Comparison of ENCODE assay signal across 8 mouse cellular contexts in the genomic region with DNA sequence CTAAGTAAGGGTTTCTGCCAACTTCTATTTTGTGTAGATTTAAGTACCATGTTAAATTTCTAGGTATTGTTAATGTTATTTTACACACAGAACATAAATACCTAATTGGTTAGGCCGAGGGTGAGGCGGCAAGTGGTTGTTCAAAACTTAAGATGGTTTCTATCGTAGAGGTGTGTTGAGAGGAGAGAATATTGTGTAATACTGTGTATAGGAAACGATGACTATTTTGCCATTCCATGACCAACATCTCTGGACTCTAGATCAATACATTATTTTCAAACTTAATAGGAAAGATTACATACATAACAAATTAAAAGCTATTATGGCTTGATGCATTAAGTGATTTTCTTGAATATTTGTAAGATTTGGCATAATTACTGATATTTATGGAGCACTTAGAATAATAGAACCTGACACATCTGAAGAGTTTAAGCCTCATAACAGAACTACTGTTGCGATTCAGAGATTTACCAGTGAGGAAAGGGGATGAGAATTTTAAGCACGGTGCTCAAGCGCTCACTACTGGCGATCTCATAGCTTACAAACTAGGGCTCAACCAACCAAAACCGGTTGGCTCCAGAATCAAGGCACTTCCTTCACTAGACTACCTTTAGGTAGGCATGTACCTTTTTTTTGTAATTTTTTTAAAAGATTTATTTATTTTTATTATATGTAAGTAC. TPM values are rescaled to one million over a fixed set of nuclear protein-coding genes. Genes with fewer than 3 reads are reported as not detected.
A peak's percentile ranks its signal among the peaks of the same experiment; 100 is the strongest.
DNase-seq lines count a peak whose midpoint lies in the region; ATAC-seq and TF ChIP-seq lines count a peak whose summit lies in the region.

No protein-coding gene starts in this region.

- no peak for ATAC-seq in heart, embryonic 12.5 days (ENCODE audit: insufficient number of reproducible peaks, low FRiP score)
- ATAC-seq in hindbrain, embryonic 11.5 days (ENCODE audit: low FRiP score): no peak
- ATAC-seq in liver, embryonic 15.5 days (ENCODE audit: insufficient read depth): no peak
- ATAC-seq in frontal cortex, adult (ENCODE audit: low TSS enrichment): no peak
- no peak for ATAC-seq in granulocyte monocyte progenitor cell, adult 5-6 weeks (replicated peaks; ENCODE audit: poor library complexity, severe bottlenecking)

- no peak; a peak in 1 of 4 replicates for TF ChIP-seq POLR2A in MEL (IDR thresholded peaks at IDR 0.05; ENCODE audit: control insufficient read depth in 1 of 2, insufficient read depth in 1 of 2, low read depth in 1 of 2, low read length in 2 of 2, poor library complexity in 1 of 2)

- no peak for TF ChIP-seq EP300 in MEL (IDR thresholded peaks at IDR 0.05; ENCODE audit: low read depth in 1 of 2, low read length in 2 of 2)

- H3K27ac ChIP-seq in heart, embryonic 12.5 days (ENCODE audit: poor library complexity, severe bottlenecking): no peak overlapping the region
- H3K27ac ChIP-seq in MEL (ENCODE audit: control insufficient read depth, low read depth, low read length): peak overlapping the region; percentile 53
- H3K27ac ChIP-seq in hindbrain, embryonic 11.5 days (ENCODE audit: low read depth, low read length): no peak overlapping the region
- peak overlapping the region; percentile 87; the same call in 1 of the 2 replicates for H3K27ac ChIP-seq in liver, embryonic 15.5 days (replicated peaks)

- TF ChIP-seq RAD21 in MEL (IDR thresholded peaks at IDR 0.05; ENCODE audit: low read depth, low read length): no peak

- H3K4me3 ChIP-seq in heart, embryonic 12.5 days: peak overlapping the region; percentile 74
- H3K4me3 ChIP-seq in MEL (ENCODE audit: control insufficient read depth in 1 of 2, insufficient read depth in 1 of 2, low read depth in 2 of 2, low read length in 2 of 2): peak overlapping the region; percentile 81 to 92
- H3K4me3 ChIP-seq in hindbrain, embryonic 11.5 days (ENCODE audit: low read depth, low read length): peak overlapping the region; percentile 58
- peak overlapping the region; percentile 74 for H3K4me3 ChIP-seq in liver, embryonic 15.5 days (replicated peaks)

- no peaks in the 10 kb centered on the region for H3K9me3 ChIP-seq in heart, embryonic 12.5 days (replicated peaks)
- no peaks in the 10 kb centered on the region for H3K9me3 ChIP-seq in MEL (replicated peaks; ENCODE audit: insufficient read depth, low read length)
- no peaks in the 10 kb centered on the region for H3K9me3 ChIP-seq in hindbrain, embryonic 11.5 days (ENCODE audit: control insufficient read depth, low read length)
- no peaks in the 10 kb centered on the region for H3K9me3 ChIP-seq in liver, embryonic 15.5 days (replicated peaks)

- H3K9ac ChIP-seq in heart, embryonic 12.5 days: peak overlapping the region; percentile 87
- H3K9ac ChIP-seq in MEL (ENCODE audit: control insufficient read depth, low read depth, low read length, poor library complexity, severe bottlenecking): peak overlapping the region; percentile 100
- 0 out of 2 replicates have a peak overlapping the region, but pooled peaks have one; percentile 73 for H3K9ac ChIP-seq in hindbrain, embryonic 11.5 days (ENCODE audit: low read depth, low read length)
- peak overlapping the region; percentile 73 for H3K9ac ChIP-seq in liver, embryonic 15.5 days

- H3K4me2 ChIP-seq in heart, embryonic 12.5 days: peak overlapping the region; percentile 65
- peak overlapping the region; percentile 39 for H3K4me2 ChIP-seq in hindbrain, embryonic 11.5 days (replicated peaks; ENCODE audit: low read depth, low read length)
- peak overlapping the region; percentile 76 for H3K4me2 ChIP-seq in liver, embryonic 15.5 days

- H3K36me3 ChIP-seq in heart, embryonic 12.5 days: peaks cover 20% of the 10 kb centered on the region
- peaks cover 29 to 34% of the 10 kb centered on the region in 2 experiments for H3K36me3 ChIP-seq in MEL (ENCODE audit: control insufficient read depth in 1 of 2, insufficient read depth in 2 of 2, low read length in 2 of 2)
- H3K36me3 ChIP-seq in hindbrain, embryonic 11.5 days (ENCODE audit: control insufficient read depth, insufficient read depth, low read length): no peaks in the 10 kb centered on the region
- H3K36me3 ChIP-seq in liver, embryonic 15.5 days (replicated peaks): peaks cover 21% of the 10 kb centered on the region

- H3K4me1 ChIP-seq in heart, embryonic 12.5 days (replicated peaks): 0 out of 2 replicates have a peak, but pooled peaks cover 2% of the 10 kb centered on the region
- H3K4me1 ChIP-seq in MEL (ENCODE audit: control insufficient read depth in 1 of 2, insufficient read depth in 2 of 2, low read length in 2 of 2): peaks cover 2 to 6% of the 10 kb centered on the region in 2 experiments
- no peaks in the 10 kb centered on the region for H3K4me1 ChIP-seq in hindbrain, embryonic 11.5 days (replicated peaks; ENCODE audit: control insufficient read depth, insufficient read depth, low read length)
- H3K4me1 ChIP-seq in liver, embryonic 15.5 days (replicated peaks): peaks cover 14% of the 10 kb centered on the region

- DNase-seq in heart, postnatal 25 days (ENCODE audit: low spot score): no peak
- peak; percentile 55 for DNase-seq in MEL (ENCODE audit: low read depth, low spot score)
- DNase-seq in hindbrain, embryonic 11.5 days (ENCODE audit: low spot score): no peak
- DNase-seq in spleen, postnatal 36 days (ENCODE audit: low spot score in 2 of 2): no peak

- no peaks in the 10 kb centered on the region for H3K27me3 ChIP-seq in heart, embryonic 12.5 days (replicated peaks)
- H3K27me3 ChIP-seq in MEL (ENCODE audit: control insufficient read depth in 1 of 2, insufficient read depth in 2 of 2, low read length in 2 of 2): no peaks in the 10 kb centered on the region
- no peaks in the 10 kb centered on the region for H3K27me3 ChIP-seq in hindbrain, embryonic 11.5 days (ENCODE audit: control insufficient read depth, insufficient read depth, low read length)
- H3K27me3 ChIP-seq in liver, embryonic 15.5 days: no peaks in the 10 kb centered on the region

- intact Hi-C loops in heart, postnatal 25 days (cut with DNase I): loop anchor here (5.0 kb wide), 2 partner anchors 40 to 65 kb away; a partner anchor contains a TSS

- WGBS in heart, embryonic 12.5 days: 30% methylated on average over 9 of the region's 9 CpGs
- WGBS in hindbrain, embryonic 11.5 days: 59% methylated on average over 9 of the region's 9 CpGs
- WGBS in liver, embryonic 15.5 days (ENCODE audit: insufficient replicate concordance): 33% methylated on average over 9 of the region's 9 CpGs

- H3K79me2 ChIP-seq in MEL (ENCODE audit: control insufficient read depth, insufficient read depth, low read length, poor library complexity): peaks cover 51% of the 10 kb centered on the region

- no peak for TF ChIP-seq CTCF in MEL (IDR thresholded peaks at IDR 0.05 in 2 of 3, conservative IDR thresholded peaks at IDR 0.05 in 1 of 3; ENCODE audit: control insufficient read depth in 1 of 3, insufficient read depth in 1 of 3, low read depth in 2 of 3, low read length in 3 of 3, poor library complexity in 1 of 3, severe bottlenecking in 1 of 3)

TF ChIP-seq in MEL, 35 proteins besides CTCF, POLR2A, EP300 and RAD21:
- TF ChIP-seq NRF1 (IDR thresholded peaks at IDR 0.05; ENCODE audit: insufficient read depth, low read depth, low read length, poor library complexity, severe bottlenecking): no peak
- no peak for TF ChIP-seq NELFE (IDR thresholded peaks at IDR 0.05; ENCODE audit: low read depth, low read length)
- no peak for TF ChIP-seq SMC3 (IDR thresholded peaks at IDR 0.05; ENCODE audit: low read depth, low read length)
- TF ChIP-seq MXI1 (IDR thresholded peaks at IDR 0.05; ENCODE audit: low read depth, low read length): no peak
- TF ChIP-seq HCFC1 (IDR thresholded peaks at IDR 0.05; ENCODE audit: low read depth, low read length): no peak
- no peak for TF ChIP-seq MAX (IDR thresholded peaks at IDR 0.05; ENCODE audit: low read length)
- no peak for TF ChIP-seq MYB (IDR thresholded peaks at IDR 0.05; ENCODE audit: low read depth, low read length)
- TF ChIP-seq ZKSCAN1 (IDR thresholded peaks at IDR 0.05; ENCODE audit: low read depth, low read length): no peak
- TF ChIP-seq ETS1 (IDR thresholded peaks at IDR 0.05; ENCODE audit: low read depth, low read length): no peak
- TF ChIP-seq POLR2AphosphoS5 (IDR thresholded peaks at IDR 0.05; ENCODE audit: borderline replicate concordance, low read depth, low read length): no peak
- no peak for TF ChIP-seq MAZ (IDR thresholded peaks at IDR 0.05; ENCODE audit: low read depth, low read length)
- TF ChIP-seq CHD1 (IDR thresholded peaks at IDR 0.05; ENCODE audit: low read depth, low read length): no peak
- TF ChIP-seq JUND (IDR thresholded peaks at IDR 0.05; ENCODE audit: low read depth, low read length): no peak
- TF ChIP-seq TCF12 (IDR thresholded peaks at IDR 0.05; ENCODE audit: low read depth, low read length): no peak
- TF ChIP-seq USF2 (IDR thresholded peaks at IDR 0.05; ENCODE audit: borderline replicate concordance in 1 of 2, insufficient read depth in 1 of 2, low read depth in 1 of 2, low read length in 2 of 2): no peak
- TF ChIP-seq TBP (IDR thresholded peaks at IDR 0.05; ENCODE audit: low read depth, low read length): no peak
- no peak for TF ChIP-seq MEF2A (IDR thresholded peaks at IDR 0.05; ENCODE audit: extremely low read depth, insufficient replicate concordance, low read depth, low read length, poor library complexity, severe bottlenecking)
- no peak; the same call in 1 of the 2 replicates for TF ChIP-seq SIN3A (IDR thresholded peaks at IDR 0.05; ENCODE audit: low read length)
- TF ChIP-seq KAT2A (conservative IDR thresholded peaks at IDR 0.05; ENCODE audit: low read depth, low read length): no peak

RNA-seq across cellular contexts. Expression of a gene that starts 1.7 kb away (rescaled TPM):
- 414 and 428 TPM in 2 replicates for polyA plus RNA-seq in heart, embryonic 12.5 days (2016; fragmentation: Nextera tagmentation; extraction: Ambion mirVana)
- total RNA-seq in heart, postnatal 25 days (2021): 100 to 1,000 TPM; 154 to 168 TPM
- total RNA-seq in MEL (2012; rRNA removed): 377 and 416 TPM in 2 replicates
- 100 to 1,000 TPM; 217 to 558 TPM for polyA plus RNA-seq in MEL (2012; ENCODE audit: insufficient read depth in 1 of 2, insufficient read length in 2 of 2, low read depth in 1 of 2, low replicate concordance in 2 of 2, missing spikeins in 1 of 2)
- polyA plus RNA-seq in hindbrain, embryonic 11.5 days (2014; fragmentation: Nextera tagmentation; extraction: Ambion mirVana): 318 and 333 TPM in 2 replicates
- polyA plus RNA-seq in liver, embryonic 15.5 days (2015; fragmentation: Nextera tagmentation; extraction: Ambion mirVana): 250 and 289 TPM in 2 replicates
- 185 and 255 TPM in 2 replicates for total RNA-seq in granulocyte monocyte progenitor cell, adult 5-6 weeks (2014; fragmentation: Nextera tagmentation)
- total RNA-seq in granulocyte monocyte progenitor cell, adult 5-6 weeks (2017): 276 and 296 TPM in 2 replicates

Comparison
In these comparisons a context has a peak if more than half of its experiments do, and no peak if none do; other contexts are left out.
1. H3K27ac ChIP-seq: peak in MEL (single experiment) and liver, embryonic 15.5 days (single experiment); none in heart, embryonic 12.5 days (single experiment) and hindbrain, embryonic 11.5 days (single experiment).
2. Peak in every context shown above with its lines, with median percentiles within 50 percentile points of each other: H3K4me2 ChIP-seq, H3K4me3 ChIP-seq and H3K9ac ChIP-seq.